Mouse (Mus musculus) midbrain, postnatal 0 days (tissue): ENCODE data around the gene Agap3. TPM values are rescaled to one million over a fixed set of nuclear protein-coding genes. Genes with fewer than 3 reads are reported as not detected.

Experiments
- ATAC-seq: fragments of 200-750 bp; cut with Nextera tagmentation; 2 replicates; pipeline ENCODE4 v1.8.0; 2017; ENCODE audit warnings: moderate number of reproducible peaks, mild to moderate bottlenecking, moderate TSS enrichment, moderate library complexity; ENCODE audit not compliant: low FRiP score
- DNase-seq: peaks from one replicate; pipeline ENCODE4 v3.0.0-alpha.2; 2015; ENCODE audit warnings: low spot score
- H3K27ac ChIP-seq: fragments of 300-500 bp; sonication (generic); 2 replicates; pipeline ENCODE4 v1.5.1; 2014; ENCODE audit warnings: low read depth, mild to moderate bottlenecking, low read length, mixed read lengths
- H3K27me3 ChIP-seq: fragments of 300-500 bp; sonication (generic); 2 replicates; pipeline ENCODE4 v1.6.1; 2014; ENCODE audit warnings: low read length, control low read depth, mixed read lengths; ENCODE audit not compliant: insufficient read depth
- H3K36me3 ChIP-seq: fragments of 300-500 bp; sonication (generic); 2 replicates; pipeline ENCODE4 v1.6.1; 2014; ENCODE audit warnings: low read length, control low read depth, mixed read lengths; ENCODE audit not compliant: insufficient read depth
- H3K4me1 ChIP-seq: fragments of 300-500 bp; sonication (generic); 2 replicates; pipeline ENCODE4 v1.6.1; 2014; ENCODE audit warnings: mild to moderate bottlenecking, control low read depth, antibody characterized with exemption, low read length, mixed read lengths; ENCODE audit not compliant: insufficient read depth
- H3K4me2 ChIP-seq: fragments of 300-500 bp; sonication (generic); 2 replicates; pipeline ENCODE4 v1.6.1; 2014; ENCODE audit warnings: low read depth, mild to moderate bottlenecking, low read length, mixed read lengths; ENCODE audit not compliant: poor library complexity, severe bottlenecking
- H3K4me3 ChIP-seq: fragments of 300-500 bp; sonication (generic); 2 replicates; pipeline ENCODE4 v1.5.1; 2014; ENCODE audit warnings: low read depth, mild to moderate bottlenecking, low read length, moderate library complexity
- H3K9ac ChIP-seq: fragments of 300-500 bp; sonication (generic); replicated peaks from 2 replicates; pipeline ENCODE4 v1.6.1; 2014; ENCODE audit warnings: mild to moderate bottlenecking, low read length, moderate library complexity, mixed read lengths; ENCODE audit not compliant: poor library complexity, severe bottlenecking
- H3K9me3 ChIP-seq: fragments of 300-500 bp; sonication (generic); 2 replicates; pipeline ENCODE4 v1.6.1; 2016; ENCODE audit warnings: low read length, control low read depth
- CTCF ChIP-seq: IDR thresholded peaks from 2 replicates; pipeline ENCODE4 v1.5.1; 2016; ENCODE audit warnings: antibody characterized with exemption, mild to moderate bottlenecking
- WGBS: fragments of 180-500 bp; shearing (Covaris S2); extraction: QIAGEN DNeasy Blood & Tissue Kit; methylation state at CpG from one replicate; pipeline ENCODE4 v1.1.7; 2014; 5-methylcytosine and 5-hydroxymethylcytosine counted together
- polyA plus RNA-seq: library from polyadenylated mRNA; unstranded; fragments of >200 nt; fragmentation: Nextera tagmentation; extraction: Ambion mirVana; gene quantifications from 2 replicates; pipeline ENCODE4 v1.2.1, GENCODE M21; 2015
- total RNA-seq: library from RNA; depleted of rRNA; stranded (reverse); fragments of >200 nt; gene quantifications from 2 replicates; pipeline ENCODE4 v1.2.3, GENCODE M21; 2014

The Agap3 gene
- total and polyA plus RNA-seq, 2 experiments from 2014 or later = 120 to 282 TPM

DNA sequence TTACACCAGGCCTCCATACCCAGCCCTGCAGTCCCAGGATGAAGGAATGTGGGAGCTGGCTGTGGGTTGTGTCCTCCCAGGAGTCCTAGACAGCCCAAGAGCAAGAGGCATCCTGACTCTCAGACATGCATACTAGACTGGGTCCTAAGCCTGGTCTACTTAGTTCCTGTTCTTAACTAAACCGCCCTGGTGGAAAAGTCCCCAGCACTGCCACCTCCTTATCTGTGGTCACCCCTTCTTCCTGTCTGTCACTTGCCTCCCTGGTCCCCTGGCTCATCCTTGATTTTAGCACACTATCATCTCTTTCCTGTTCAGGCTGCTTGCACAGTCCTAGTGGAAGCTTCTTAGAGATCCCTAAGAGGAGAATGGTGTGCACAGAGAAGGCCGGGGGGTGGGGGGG, 53.5 kb downstream of the Agap3 start:
- no peak for TF ChIP-seq CTCF
- 0 out of 2 replicates have a peak, but pooled peaks cover 2% of the 10 kb centered on the region for H3K4me1 ChIP-seq
- H3K9ac ChIP-seq = no peak overlapping the region
- no peak overlapping the region for H3K27ac ChIP-seq
- no peak overlapping the region for H3K4me2 ChIP-seq
- 51% methylated on average over 2 of the region's 2 CpGs for WGBS
- DNase-seq (no peak), ATAC-seq (no peak)
- no peak overlapping the region for H3K4me3 ChIP-seq
- peaks cover 7% of the 10 kb centered on the region for H3K27me3 ChIP-seq
- peaks cover 16% of the 10 kb centered on the region for H3K36me3 ChIP-seq
- no peaks in the 10 kb centered on the region for H3K9me3 ChIP-seq

DNA sequence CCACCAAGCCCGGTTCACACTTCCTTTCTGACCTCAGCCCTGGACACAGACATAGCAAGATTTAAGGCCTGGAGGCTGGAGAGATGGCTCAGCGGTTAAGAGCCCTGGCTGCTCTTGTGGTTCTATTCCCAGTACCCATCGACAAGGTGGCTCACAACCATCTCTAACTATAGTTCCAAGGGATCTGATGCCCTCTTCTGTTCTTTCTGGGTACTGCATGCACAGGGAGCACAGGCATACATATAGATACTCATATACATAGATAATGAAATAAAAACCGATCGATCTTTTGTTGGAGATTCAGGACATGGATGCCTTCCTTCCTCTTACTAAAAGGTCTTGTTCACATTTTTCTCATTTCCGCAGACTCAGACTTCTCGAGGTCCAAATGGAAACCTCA, 56.4 kb downstream of the Agap3 start:
- Histone ChIP-seq H3K9ac (no peak overlapping the region), H3K36me3 (no peaks in the 10 kb centered on the region), H3K4me3 (no peak overlapping the region), H3K27ac (no peak overlapping the region), H3K4me1 (0 out of 2 replicates have a peak, but pooled peaks cover 2% of the 10 kb centered on the region), H3K9me3 (no peaks in the 10 kb centered on the region), H3K27me3 (peaks cover 7% of the 10 kb centered on the region), H3K4me2 (no peak overlapping the region)
- 93% methylated on average over 7 of the region's 7 CpGs for WGBS
- peak; percentile 17; the same call in 1 of the 2 replicates for TF ChIP-seq CTCF
- DNase-seq (no peak), ATAC-seq (no peak)

DNA sequence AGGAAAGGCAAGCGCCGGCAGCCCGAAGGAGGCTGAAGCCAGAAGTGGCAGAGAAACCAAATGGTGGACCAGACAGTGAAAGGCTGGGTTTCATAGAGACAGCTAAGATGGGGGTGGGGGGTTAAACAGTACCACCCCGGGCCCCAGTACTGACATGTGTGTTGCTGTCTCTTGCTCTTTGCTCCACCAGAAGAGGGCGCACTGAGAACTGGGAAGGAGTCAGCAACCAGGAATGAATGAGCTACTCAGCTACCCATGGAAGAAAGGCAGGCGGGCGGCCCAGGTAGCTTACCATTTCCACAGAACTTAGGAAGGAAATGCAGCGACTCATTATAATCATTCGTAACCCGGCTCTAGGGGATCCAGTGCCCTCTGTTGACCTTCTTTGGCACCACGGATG, 58.7 kb downstream of the Agap3 start:
- no peaks in the 10 kb centered on the region for H3K36me3 ChIP-seq
- TF ChIP-seq CTCF = peak; percentile 50

DNA sequence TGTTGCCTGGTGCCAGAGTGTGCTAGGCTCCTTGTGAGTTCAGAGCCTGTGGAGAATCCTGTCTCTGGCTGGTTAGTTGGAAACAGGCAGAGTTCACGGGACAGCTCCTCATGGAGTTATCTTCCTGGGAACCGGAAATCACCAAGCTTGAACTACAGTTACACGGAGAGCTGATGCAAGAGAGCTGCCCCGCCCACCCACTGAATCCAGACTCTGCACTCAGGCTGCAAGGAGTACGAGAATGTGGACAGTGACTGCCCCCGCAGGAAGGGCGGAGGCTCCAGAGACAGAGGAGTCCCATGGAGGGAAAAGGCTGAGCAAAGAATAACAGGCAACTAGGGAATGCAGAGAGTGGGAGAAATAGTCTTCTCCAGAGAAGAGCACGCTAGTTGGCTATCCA, 60.3 kb downstream of the Agap3 start:
- H3K9ac ChIP-seq = no peak overlapping the region
- ATAC-seq (no peak), DNase-seq (no peak)
- H3K27me3 ChIP-seq = no peaks in the 10 kb centered on the region
- H3K4me2 ChIP-seq = no peak overlapping the region
- H3K27ac ChIP-seq = no peak overlapping the region
- WGBS = 61% methylated on average over 8 of the region's 8 CpGs
- no peaks in the 10 kb centered on the region for H3K36me3 ChIP-seq
- no peak overlapping the region for H3K4me3 ChIP-seq
- H3K9me3 ChIP-seq = no peaks in the 10 kb centered on the region
- no peaks in the 10 kb centered on the region for H3K4me1 ChIP-seq
- TF ChIP-seq CTCF = no peak

More for the DNA sequence above, 58.7 kb downstream of the Agap3 start:
- ATAC-seq = no peak
- H3K27ac ChIP-seq = no peak overlapping the region
- no peaks in the 10 kb centered on the region for H3K27me3 ChIP-seq
- no peaks in the 10 kb centered on the region for H3K4me1 ChIP-seq
- no peak overlapping the region for H3K4me3 ChIP-seq
- H3K9me3 ChIP-seq = no peaks in the 10 kb centered on the region
- H3K9ac ChIP-seq = no peak overlapping the region
- 50% methylated on average over 11 of the region's 11 CpGs for WGBS
- H3K4me2 ChIP-seq = no peak overlapping the region
- DNase-seq = no peak

DNA sequence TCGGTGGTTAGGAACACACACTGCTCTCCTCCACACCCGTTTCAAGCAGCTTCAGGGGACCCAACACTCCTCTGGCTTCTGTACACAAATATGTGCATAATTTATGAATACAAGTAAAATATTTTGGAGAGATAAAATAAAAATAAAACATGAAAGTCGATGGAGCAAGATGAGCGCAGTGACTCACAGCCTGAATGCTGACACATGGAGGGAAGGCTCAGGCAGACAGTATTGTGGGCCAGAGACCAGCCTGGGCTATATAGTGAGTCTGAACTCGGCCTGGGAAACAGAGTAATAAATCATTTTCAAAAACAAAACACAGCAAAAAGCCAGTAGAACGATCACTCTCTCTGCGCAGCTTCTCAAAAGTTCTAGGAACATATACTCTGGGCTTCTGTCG, 69.4 kb downstream of the Agap3 start:
- H3K27ac ChIP-seq = no peak overlapping the region
- no peak for ATAC-seq
- no peak overlapping the region for H3K9ac ChIP-seq
- no peak overlapping the region for H3K4me2 ChIP-seq
- DNase-seq = no peak
- no peaks in the 10 kb centered on the region for H3K4me1 ChIP-seq
- H3K4me3 ChIP-seq = no peak overlapping the region
- H3K27me3 ChIP-seq = peaks cover 44% of the 10 kb centered on the region
- no peak for TF ChIP-seq CTCF
- no peaks in the 10 kb centered on the region for H3K36me3 ChIP-seq
- 67% methylated on average over 8 of the region's 8 CpGs for WGBS
- no peaks in the 10 kb centered on the region for H3K9me3 ChIP-seq

DNA sequence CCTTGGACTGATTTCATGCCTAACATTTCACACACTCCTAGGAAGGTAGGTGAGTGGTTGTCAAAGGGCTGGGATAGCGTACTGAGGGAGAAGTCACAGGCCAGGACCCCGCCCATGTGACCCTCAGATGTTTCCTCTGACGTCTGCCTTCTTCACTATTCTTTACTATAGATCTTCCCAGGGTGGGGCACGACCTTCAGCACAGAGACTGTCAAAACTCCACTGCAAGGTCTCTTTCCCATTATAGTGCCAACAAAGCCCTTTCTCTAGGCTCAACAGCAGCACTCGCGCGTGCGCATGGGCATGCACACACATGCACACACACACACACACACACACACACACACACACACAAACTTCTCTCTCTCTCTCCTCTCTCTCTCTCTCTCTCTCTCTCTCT, 71.8 kb downstream of the Agap3 start:
- ATAC-seq = no peak
- H3K9ac ChIP-seq = no peak overlapping the region
- no peak overlapping the region for H3K27ac ChIP-seq
- no peaks in the 10 kb centered on the region for H3K4me1 ChIP-seq
- DNase-seq = no peak
- no peak overlapping the region for H3K4me3 ChIP-seq
- no peak for TF ChIP-seq CTCF
- H3K4me2 ChIP-seq = no peak overlapping the region
- H3K27me3 ChIP-seq = peaks cover 65% of the 10 kb centered on the region
- H3K36me3 ChIP-seq = no peaks in the 10 kb centered on the region
- H3K9me3 ChIP-seq = no peaks in the 10 kb centered on the region
- WGBS = 45% methylated on average over 8 of the region's 8 CpGs
